Mouse (Mus musculus) midbrain, embryonic 12.5 days (tissue): ENCODE data around the gene Cldn11. TPM values are rescaled to one million over a fixed set of nuclear protein-coding genes. Genes with fewer than 3 reads are reported as not detected.
"Not testable (repeated sequence)": the region's sequence is repeated elsewhere in the genome, so short reads cannot be mapped to it uniquely, and the experiment has no call there.

Source experiments
- ATAC-seq: fragments of 200-750 bp; cut with Nextera tagmentation; 2 replicates; pipeline ENCODE4 v1.8.0; 2017; ENCODE audit warnings: low read depth, moderate TSS enrichment, moderate library complexity; ENCODE audit not compliant: low FRiP score
- H3K27ac ChIP-seq: fragments of 300-500 bp; sonication (generic); replicated peaks from 2 replicates; pipeline ENCODE4 v1.5.1; 2016; ENCODE audit warnings: mild to moderate bottlenecking
- H3K27me3 ChIP-seq: fragments of 300-500 bp; sonication (generic); 2 replicates; pipeline ENCODE4 v1.6.1; 2016; ENCODE audit warnings: mild to moderate bottlenecking
- H3K36me3 ChIP-seq: fragments of 300-500 bp; sonication (generic); 2 replicates; pipeline ENCODE4 v1.6.1; 2016
- H3K4me1 ChIP-seq: fragments of 300-500 bp; sonication (generic); 2 replicates; pipeline ENCODE4 v1.6.1; 2016
- H3K4me2 ChIP-seq: fragments of 300-500 bp; sonication (generic); replicated peaks from 2 replicates; pipeline ENCODE4 v1.6.1; 2016; ENCODE audit warnings: mild to moderate bottlenecking, moderate library complexity
- H3K4me3 ChIP-seq: fragments of 300-500 bp; sonication (generic); 2 replicates; pipeline ENCODE4 v1.5.1; 2016; ENCODE audit warnings: mild to moderate bottlenecking
- H3K9ac ChIP-seq: fragments of 300-500 bp; sonication (generic); replicated peaks from 2 replicates; pipeline ENCODE4 v1.6.1; 2016; ENCODE audit warnings: mild to moderate bottlenecking, moderate library complexity
- H3K9me3 ChIP-seq: fragments of 300-500 bp; sonication (generic); 2 replicates; pipeline ENCODE4 v1.6.1; 2016; ENCODE audit warnings: mild to moderate bottlenecking
- WGBS: fragments of 180-500 bp; shearing (Covaris S2); methylation state at CpG from one replicate; pipeline ENCODE4 v1.1.7; 2016; 5-methylcytosine and 5-hydroxymethylcytosine counted together
- polyA plus RNA-seq: library from polyadenylated mRNA; unstranded; fragments of >200 nt; fragmentation: Nextera tagmentation; extraction: Ambion mirVana; gene quantifications from 2 replicates; pipeline ENCODE4 v1.2.1, GENCODE M21; 2016

Cldn11 gene
- polyA plus RNA-seq, 1 experiment from 2014 or later = 26.3 TPM

GRCm38 (mm10) chr3:31134696-31135095 is 15.0 kb upstream of the Cldn11 start:
- no peaks in the 10 kb centered on the region for H3K27me3 ChIP-seq
- no peak overlapping the region for H3K9ac ChIP-seq
- 63% methylated on average over 7 of the region's 7 CpGs for WGBS
- no peaks in the 10 kb centered on the region for H3K9me3 ChIP-seq
- H3K4me1 ChIP-seq = no peaks in the 10 kb centered on the region
- no peak overlapping the region for H3K27ac ChIP-seq
- no peaks in the 10 kb centered on the region for H3K36me3 ChIP-seq
- ATAC-seq = no peak
- H3K4me3 ChIP-seq = no peak overlapping the region
- H3K4me2 ChIP-seq = no peak overlapping the region

DNA sequence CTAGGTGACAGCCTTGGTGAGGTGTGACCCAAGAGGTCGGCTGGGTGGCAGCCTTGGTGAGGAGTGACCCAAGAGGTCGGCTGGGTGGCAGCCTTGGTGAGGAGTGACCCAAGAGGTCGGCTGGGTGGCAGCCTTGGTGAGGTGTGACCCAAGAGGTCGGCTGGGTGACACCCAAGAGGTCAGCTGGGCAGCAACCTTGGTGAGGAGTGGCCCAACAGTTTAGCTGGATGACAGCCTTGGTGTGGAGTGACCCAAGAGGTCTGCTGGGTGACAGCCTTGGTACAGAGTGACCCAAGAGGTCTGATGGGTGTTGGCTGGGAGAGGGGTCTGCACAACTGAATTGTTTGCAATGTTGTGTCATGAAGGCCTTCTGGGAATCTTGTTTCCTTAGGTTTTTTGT is 13.1 kb upstream of the Cldn11 start:
- not testable (repeated sequence) for H3K4me2 ChIP-seq
- 78% methylated on average over 4 of the region's 4 CpGs for WGBS

GRCm38 (mm10) chr3:31138454-31139424 is 11.0 kb upstream of the Cldn11 start:
- ATAC-seq = no peak
- WGBS = 61% methylated on average over 13 of the region's 13 CpGs

More for the DNA sequence above, 13.1 kb upstream of the Cldn11 start:
- H3K27me3 ChIP-seq, H3K4me3 ChIP-seq, ATAC-seq, H3K4me1 ChIP-seq, H3K9me3 ChIP-seq, H3K9ac ChIP-seq, H3K27ac ChIP-seq, H3K36me3 ChIP-seq: not testable (repeated sequence)

DNA sequence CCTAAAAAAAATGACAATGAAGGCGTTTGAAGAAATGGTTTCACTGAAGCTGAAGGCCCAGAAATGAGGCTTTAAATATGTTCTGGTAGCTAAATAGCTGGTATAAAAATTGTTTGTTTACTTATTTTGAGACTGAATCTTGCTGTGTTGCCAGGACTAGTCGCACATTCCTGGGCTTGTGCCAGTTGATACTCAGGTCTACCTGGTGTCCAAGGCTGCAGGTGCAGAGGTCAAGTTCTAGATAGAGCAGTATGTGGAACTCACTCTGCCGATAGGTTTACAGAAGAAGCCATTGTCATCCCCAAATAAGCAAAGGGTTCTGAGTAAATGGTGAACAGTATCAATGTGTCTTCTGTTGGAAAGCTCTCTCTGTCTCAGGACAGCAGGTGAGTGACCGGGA is 8.1 kb upstream of the Cldn11 start:
- peaks cover 3% of the 10 kb centered on the region; the same call in 1 of the 2 replicates for H3K27me3 ChIP-seq
- no peaks in the 10 kb centered on the region for H3K9me3 ChIP-seq
- WGBS = 91% methylated on average over 4 of the region's 4 CpGs
- H3K4me2 ChIP-seq = no peak overlapping the region
- H3K36me3 ChIP-seq = no peaks in the 10 kb centered on the region
- no peaks in the 10 kb centered on the region for H3K4me1 ChIP-seq
- no peak overlapping the region for H3K9ac ChIP-seq
- no peak overlapping the region for H3K27ac ChIP-seq
- no peak for ATAC-seq
- H3K4me3 ChIP-seq = no peak overlapping the region

More at GRCm38 (mm10) chr3:31138454-31139424, 11.0 kb upstream of the Cldn11 start:
- Histone ChIP-seq H3K4me3 (no peak overlapping the region), H3K27me3 (no peaks in the 10 kb centered on the region), H3K4me2 (no peak overlapping the region), H3K9ac (no peak overlapping the region), H3K9me3 (no peaks in the 10 kb centered on the region), H3K27ac (no peak overlapping the region), H3K4me1 (no peaks in the 10 kb centered on the region), H3K36me3 (no peaks in the 10 kb centered on the region)

GRCm38 (mm10) chr3:31145222-31145621 is 4.5 kb upstream of the Cldn11 start:
- H3K4me2 ChIP-seq, H3K36me3 ChIP-seq, H3K27ac ChIP-seq, H3K9me3 ChIP-seq, H3K9ac ChIP-seq, ATAC-seq, H3K4me3 ChIP-seq: not testable (repeated sequence)
- Histone ChIP-seq H3K27me3 (peaks cover 34% of the 10 kb centered on the region), H3K4me1 (peaks cover 11% of the 10 kb centered on the region)
- 90% methylated on average over 11 of the region's 11 CpGs for WGBS

GRCm38 (mm10) chr3:31145641-31146290 is 4.0 kb upstream of the Cldn11 start:
- H3K9ac ChIP-seq = no peak overlapping the region
- H3K27me3 ChIP-seq = peaks cover 39% of the 10 kb centered on the region
- no peak overlapping the region; the same call in 1 of the 2 replicates for H3K4me2 ChIP-seq
- no peak overlapping the region for H3K4me3 ChIP-seq
- no peaks in the 10 kb centered on the region for H3K9me3 ChIP-seq
- ATAC-seq = peak; percentile 69
- peaks cover 11% of the 10 kb centered on the region for H3K4me1 ChIP-seq
- no peaks in the 10 kb centered on the region for H3K36me3 ChIP-seq
- H3K27ac ChIP-seq = no peak overlapping the region
- 16% methylated on average over 14 of the region's 14 CpGs for WGBS

- Histone ChIP-seq H3K4me3 (no peak overlapping the region), H3K27me3 (peaks cover 46% of the 10 kb centered on the region), H3K9ac (no peak overlapping the region), H3K9me3 (no peaks in the 10 kb centered on the region), H3K27ac (no peak overlapping the region), H3K36me3 (no peaks in the 10 kb centered on the region), H3K4me1 (peaks cover 11% of the 10 kb centered on the region), H3K4me2 (no peak overlapping the region)
- 76% methylated on average over 7 of the region's 7 CpGs for WGBS
- ATAC-seq = no peak
These were observed 1.1 kb upstream of the Cldn11 start for GRCm38 (mm10) chr3:31148595-31148994.

DNA sequence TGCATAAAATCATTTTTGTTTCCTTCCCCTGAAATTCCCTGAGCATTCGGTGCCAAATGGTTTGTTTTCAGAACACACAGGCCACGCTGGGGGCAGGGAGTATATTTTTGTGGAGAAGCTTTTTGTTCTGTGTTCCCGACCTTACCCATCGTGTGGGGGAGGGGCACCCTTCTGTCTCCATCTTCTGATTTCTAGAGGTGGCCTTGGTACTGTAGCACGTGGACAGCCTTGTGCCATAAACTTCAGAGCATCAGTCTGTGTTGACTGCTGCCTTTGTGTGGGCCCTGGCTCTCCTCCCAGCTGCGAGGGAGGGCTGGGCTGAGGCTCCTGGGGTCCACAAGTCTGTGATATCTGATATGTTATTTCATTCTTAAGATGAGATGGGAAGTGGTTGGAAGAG is 2.4 kb downstream of the Cldn11 start:
- no peaks in the 10 kb centered on the region for H3K36me3 ChIP-seq
- no peak for ATAC-seq
- H3K27me3 ChIP-seq = peaks cover 40% of the 10 kb centered on the region
- no peaks in the 10 kb centered on the region for H3K9me3 ChIP-seq
- H3K4me1 ChIP-seq = peaks cover 16% of the 10 kb centered on the region
- no peak overlapping the region for H3K4me2 ChIP-seq
- WGBS = 63% methylated on average over 6 of the region's 6 CpGs
- no peak overlapping the region for H3K4me3 ChIP-seq
- H3K27ac ChIP-seq = no peak overlapping the region
- no peak overlapping the region for H3K9ac ChIP-seq

DNA sequence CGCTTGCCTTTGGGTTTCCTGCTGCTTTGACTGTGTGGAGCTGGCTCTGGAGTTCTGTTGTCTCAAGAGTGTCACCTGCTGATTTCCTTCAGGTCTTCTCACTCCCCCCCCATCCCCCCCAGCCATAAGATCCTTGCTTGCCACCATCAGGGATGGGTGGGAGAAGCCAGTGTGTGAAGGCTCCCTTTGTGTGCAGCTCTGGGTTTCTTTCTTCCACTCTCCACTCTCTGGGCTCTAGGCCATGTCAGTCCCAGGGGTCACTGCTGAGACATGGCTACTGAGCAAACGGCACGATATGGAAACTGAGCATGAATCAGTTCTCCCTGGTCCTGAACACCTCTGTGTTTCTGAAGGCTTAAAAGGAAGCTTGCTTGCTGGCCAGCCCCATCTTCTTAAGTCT is 6.4 kb downstream of the Cldn11 start:
- no peak overlapping the region for H3K27ac ChIP-seq
- no peak for ATAC-seq
- H3K4me3 ChIP-seq = no peak overlapping the region
- no peaks in the 10 kb centered on the region for H3K9me3 ChIP-seq
- peaks cover 5% of the 10 kb centered on the region; the same call in 1 of the 2 replicates for H3K27me3 ChIP-seq
- H3K4me2 ChIP-seq = no peak overlapping the region
- H3K9ac ChIP-seq = no peak overlapping the region
- WGBS = 57% methylated on average over 3 of the region's 3 CpGs
- no peaks in the 10 kb centered on the region for H3K36me3 ChIP-seq
- H3K4me1 ChIP-seq = 0 out of 2 replicates have a peak, but pooled peaks cover 7% of the 10 kb centered on the region

- Histone ChIP-seq H3K27me3 (no peaks in the 10 kb centered on the region), H3K4me2 (no peak overlapping the region), H3K9me3 (no peaks in the 10 kb centered on the region), H3K36me3 (no peaks in the 10 kb centered on the region), H3K4me3 (no peak overlapping the region), H3K9ac (no peak overlapping the region), H3K27ac (no peak overlapping the region), H3K4me1 (0 out of 2 replicates have a peak, but pooled peaks cover 8% of the 10 kb centered on the region)
- WGBS = 94% methylated on average over 15 of the region's 15 CpGs
- no peak for ATAC-seq
These were observed 8.1 kb downstream of the Cldn11 start for GRCm38 (mm10) chr3:31157776-31158175.

- no peak for ATAC-seq
- H3K27ac ChIP-seq = no peak overlapping the region
- H3K36me3 ChIP-seq = no peaks in the 10 kb centered on the region
- H3K27me3 ChIP-seq = no peaks in the 10 kb centered on the region
- H3K4me2 ChIP-seq = no peak overlapping the region
- H3K4me1 ChIP-seq = 0 out of 2 replicates have a peak, but pooled peaks cover 8% of the 10 kb centered on the region
- no peaks in the 10 kb centered on the region for H3K9me3 ChIP-seq
- 80% methylated on average over 10 of the region's 10 CpGs for WGBS
- H3K4me3 ChIP-seq = no peak overlapping the region
- H3K9ac ChIP-seq = no peak overlapping the region
These were observed 10.3 kb downstream of the Cldn11 start for GRCm38 (mm10) chr3:31160046-31160445.

GRCm38 (mm10) chr3:31161336-31161735 is 11.6 kb downstream of the Cldn11 start:
- ATAC-seq = no peak
- Histone ChIP-seq H3K9ac (no peak overlapping the region), H3K4me1 (peaks cover 8% of the 10 kb centered on the region), H3K9me3 (no peaks in the 10 kb centered on the region), H3K27ac (no peak overlapping the region), H3K36me3 (no peaks in the 10 kb centered on the region), H3K4me3 (no peak overlapping the region), H3K27me3 (no peaks in the 10 kb centered on the region), H3K4me2 (no peak overlapping the region)
- 31% methylated on average over 6 of the region's 6 CpGs for WGBS
